Mouse (Mus musculus): ENCODE measurements around the gene Gm10192. TPM values are rescaled to one million over a fixed set of nuclear protein-coding genes. Genes with fewer than 3 reads are reported as not detected.
"Not testable (repeated sequence)": the region's sequence is repeated elsewhere in the genome, so short reads cannot be mapped to it uniquely, and the experiment has no call there.

The Gm10192 gene
- polyA plus RNA-seq (2015; fragmentation: Nextera tagmentation; extraction: Ambion mirVana) = not detected in 2 replicates

DNA sequence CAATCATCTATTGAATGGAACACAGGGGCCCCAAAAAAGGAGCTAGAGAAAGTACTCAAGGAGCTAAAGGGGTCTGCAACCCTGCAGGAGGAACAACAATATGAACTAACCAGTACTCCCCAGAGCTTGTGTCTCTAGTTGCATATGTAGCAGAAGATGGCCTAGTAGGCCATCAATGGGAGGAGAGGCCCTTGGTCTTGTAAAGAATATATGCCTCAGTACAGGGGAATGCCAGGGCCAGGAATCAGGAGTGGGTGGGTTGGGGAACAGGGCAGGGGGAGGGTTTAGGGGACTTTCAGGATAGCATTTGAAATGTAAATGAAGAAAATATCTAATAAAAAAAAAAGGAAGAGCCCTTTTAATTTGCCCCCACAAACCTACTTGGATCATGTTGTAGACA, at the start of gene Gm10192:
Gene Gm10192, minus strand, starts transcription at position 101 of the 400 bp plus-strand sequence.
- not testable (repeated sequence) for H3K9me3 ChIP-seq (ENCODE audit: control insufficient read depth); H3K4me1 ChIP-seq (replicated peaks; ENCODE audit: control insufficient read depth, insufficient read depth, low read length); H3K27ac ChIP-seq (ENCODE audit: low read depth, low read length); H3K36me3 ChIP-seq (ENCODE audit: control insufficient read depth, insufficient read depth); ATAC-seq; H3K4me3 ChIP-seq (ENCODE audit: low read depth, low read length); H3K27me3 ChIP-seq (replicated peaks; ENCODE audit: control insufficient read depth, insufficient read depth, low read length); H3K9ac ChIP-seq (ENCODE audit: low read depth, low read length); H3K4me2 ChIP-seq (replicated peaks; ENCODE audit: low read depth)

GRCm38 (mm10) chr4:97230411-97231104, 47.6 kb upstream of the Gm10192 start:
- ATAC-seq = no peak
- Histone ChIP-seq H3K27ac (ENCODE audit: low read depth, low read length) (no peak overlapping the region), H3K9me3 (ENCODE audit: control insufficient read depth) (no peaks in the 10 kb centered on the region), H3K4me3 (ENCODE audit: low read depth, low read length) (no peak overlapping the region), H3K4me2 (replicated peaks; ENCODE audit: low read depth) (no peak overlapping the region), H3K4me1 (replicated peaks; ENCODE audit: control insufficient read depth, insufficient read depth, low read length) (no peaks in the 10 kb centered on the region), H3K9ac (ENCODE audit: low read depth, low read length) (no peak overlapping the region), H3K27me3 (replicated peaks; ENCODE audit: control insufficient read depth, insufficient read depth, low read length) (no peaks in the 10 kb centered on the region), H3K36me3 (ENCODE audit: control insufficient read depth, insufficient read depth) (no peaks in the 10 kb centered on the region)
- TF ChIP-seq CTCF (IDR thresholded peaks at IDR 0.05; ENCODE audit: low read depth) = no peak
- 40% methylated on average over 5 of the region's 5 CpGs for WGBS

DNA sequence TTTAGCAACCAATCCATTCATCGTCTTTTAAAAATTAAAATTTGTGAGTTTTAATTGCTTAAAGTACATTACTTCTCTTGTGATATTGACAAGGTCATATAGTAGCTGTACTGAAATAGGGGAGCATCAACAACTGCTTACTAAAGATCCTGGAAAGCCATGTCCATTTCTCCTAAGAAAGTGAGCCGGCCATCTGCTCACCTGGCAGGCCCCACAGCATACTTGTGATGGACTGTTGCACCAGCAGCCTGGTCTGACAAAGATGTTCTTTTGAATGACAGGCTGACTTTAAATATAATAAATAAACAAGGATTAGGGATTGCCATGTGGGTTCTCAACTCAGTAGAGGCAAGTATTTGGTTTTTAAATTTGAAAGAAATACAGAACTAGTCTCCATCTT, 36.7 kb upstream of the Gm10192 start:
- no peaks in the 10 kb centered on the region for H3K36me3 ChIP-seq (ENCODE audit: control insufficient read depth, insufficient read depth)
- H3K4me1 ChIP-seq (replicated peaks; ENCODE audit: control insufficient read depth, insufficient read depth, low read length) = no peaks in the 10 kb centered on the region
- no peak for TF ChIP-seq CTCF (IDR thresholded peaks at IDR 0.05; ENCODE audit: low read depth)
- no peaks in the 10 kb centered on the region for H3K9me3 ChIP-seq (ENCODE audit: control insufficient read depth)
- no peak overlapping the region for H3K9ac ChIP-seq (ENCODE audit: low read depth, low read length)
- H3K27ac ChIP-seq (ENCODE audit: low read depth, low read length) = no peak overlapping the region
- no peak for ATAC-seq
- H3K27me3 ChIP-seq (replicated peaks; ENCODE audit: control insufficient read depth, insufficient read depth, low read length) = no peaks in the 10 kb centered on the region
- 97% methylated on average over 2 of the region's 2 CpGs for WGBS
- no peak overlapping the region for H3K4me3 ChIP-seq (ENCODE audit: low read depth, low read length)
- no peak overlapping the region for H3K4me2 ChIP-seq (replicated peaks; ENCODE audit: low read depth)

- Histone ChIP-seq H3K4me2 (replicated peaks; ENCODE audit: low read depth) (no peak overlapping the region), H3K9ac (ENCODE audit: low read depth, low read length) (no peak overlapping the region), H3K36me3 (ENCODE audit: control insufficient read depth, insufficient read depth) (no peaks in the 10 kb centered on the region), H3K27me3 (replicated peaks; ENCODE audit: control insufficient read depth, insufficient read depth, low read length) (no peaks in the 10 kb centered on the region), H3K9me3 (ENCODE audit: control insufficient read depth) (no peaks in the 10 kb centered on the region), H3K4me1 (replicated peaks; ENCODE audit: control insufficient read depth, insufficient read depth, low read length) (no peaks in the 10 kb centered on the region), H3K27ac (ENCODE audit: low read depth, low read length) (no peak overlapping the region), H3K4me3 (ENCODE audit: low read depth, low read length) (no peak overlapping the region)
- WGBS = 68% methylated on average over 1 of the region's 1 CpGs
- no peak for TF ChIP-seq CTCF (IDR thresholded peaks at IDR 0.05; ENCODE audit: low read depth)
- no peak for ATAC-seq
These were observed 34.9 kb upstream of the Gm10192 start for GRCm38 (mm10) chr4:97217906-97218305.

DNA sequence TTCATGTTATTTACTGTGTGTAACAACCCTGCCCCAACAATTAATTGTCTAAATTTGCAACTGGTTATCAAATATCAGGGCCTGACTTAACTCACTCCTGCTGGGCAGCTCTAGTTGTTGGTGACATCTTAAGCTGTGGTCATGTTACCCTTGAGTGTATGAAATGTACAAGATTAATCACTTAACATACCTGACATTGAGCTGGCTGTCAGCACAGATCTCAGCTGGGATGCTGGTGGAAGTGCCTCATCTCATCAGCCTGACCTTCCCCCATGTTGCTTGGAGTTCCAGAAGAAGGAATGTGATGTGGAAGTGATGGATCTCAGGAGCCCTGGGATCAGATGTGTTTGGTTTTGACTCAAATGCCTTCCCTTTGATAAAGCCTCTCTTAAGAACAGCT, 29.5 kb upstream of the Gm10192 start:
- no peak for ATAC-seq
- Histone ChIP-seq H3K27me3 (replicated peaks; ENCODE audit: control insufficient read depth, insufficient read depth, low read length) (no peaks in the 10 kb centered on the region), H3K4me1 (replicated peaks; ENCODE audit: control insufficient read depth, insufficient read depth, low read length) (no peaks in the 10 kb centered on the region), H3K36me3 (ENCODE audit: control insufficient read depth, insufficient read depth) (no peaks in the 10 kb centered on the region), H3K4me2 (replicated peaks; ENCODE audit: low read depth) (no peak overlapping the region), H3K4me3 (ENCODE audit: low read depth, low read length) (no peak overlapping the region), H3K9me3 (ENCODE audit: control insufficient read depth) (no peaks in the 10 kb centered on the region), H3K27ac (ENCODE audit: low read depth, low read length) (no peak overlapping the region), H3K9ac (ENCODE audit: low read depth, low read length) (no peak overlapping the region)
- no peak for TF ChIP-seq CTCF (IDR thresholded peaks at IDR 0.05; ENCODE audit: low read depth)

DNA sequence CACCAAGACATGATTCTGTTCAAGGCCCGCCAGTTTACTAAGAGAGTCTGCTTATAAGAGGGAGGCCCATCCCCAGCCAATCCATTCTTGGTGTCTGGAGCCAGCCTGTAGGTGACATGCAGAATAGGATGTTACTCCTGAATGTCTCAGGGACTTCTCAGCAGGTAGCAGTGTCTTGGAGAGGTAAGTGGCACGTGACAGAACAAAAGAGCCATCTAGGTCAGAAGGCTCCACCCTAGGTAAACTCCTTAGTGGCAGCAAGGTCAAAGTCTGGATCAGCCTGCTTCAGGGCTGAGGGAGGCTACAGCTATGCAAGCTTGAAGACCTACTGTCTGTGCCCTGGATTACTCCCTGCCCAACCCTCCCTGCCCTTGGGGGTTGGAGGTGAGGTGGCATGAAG, 20.0 kb upstream of the Gm10192 start:
- H3K9ac ChIP-seq (ENCODE audit: low read depth, low read length); H3K27ac ChIP-seq (ENCODE audit: low read depth, low read length); H3K4me2 ChIP-seq (replicated peaks; ENCODE audit: low read depth); ATAC-seq; H3K9me3 ChIP-seq (ENCODE audit: control insufficient read depth); H3K27me3 ChIP-seq (replicated peaks; ENCODE audit: control insufficient read depth, insufficient read depth, low read length); H3K36me3 ChIP-seq (ENCODE audit: control insufficient read depth, insufficient read depth); H3K4me1 ChIP-seq (replicated peaks; ENCODE audit: control insufficient read depth, insufficient read depth, low read length); H3K4me3 ChIP-seq (ENCODE audit: low read depth, low read length): not testable (repeated sequence)
- 51% methylated on average over 2 of the region's 2 CpGs for WGBS

DNA sequence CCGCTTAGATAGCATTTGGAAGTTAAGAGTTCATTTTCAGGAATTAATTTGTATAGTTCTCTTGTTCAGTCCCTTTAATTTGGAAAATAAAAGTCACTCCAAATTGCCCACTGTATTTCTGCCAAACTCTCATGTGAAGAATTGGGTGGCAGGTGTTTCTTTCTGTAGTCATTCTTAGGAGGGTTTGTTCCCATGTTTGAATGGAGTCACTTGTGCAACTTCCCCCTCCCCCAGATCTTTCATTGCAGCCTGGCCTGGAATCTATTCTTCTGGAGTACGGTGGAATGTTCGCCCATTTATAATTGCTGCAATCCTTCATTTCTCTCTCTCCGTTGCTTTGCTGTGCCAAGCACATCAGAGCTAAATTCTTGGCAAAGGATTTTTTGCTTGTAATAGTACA, 10.2 kb upstream of the Gm10192 start:
- no peaks in the 10 kb centered on the region for H3K4me1 ChIP-seq (replicated peaks; ENCODE audit: control insufficient read depth, insufficient read depth, low read length)
- H3K4me2 ChIP-seq (replicated peaks; ENCODE audit: low read depth) = no peak overlapping the region
- no peaks in the 10 kb centered on the region for H3K9me3 ChIP-seq (ENCODE audit: control insufficient read depth)
- 63% methylated on average over 4 of the region's 4 CpGs for WGBS
- no peak overlapping the region for H3K9ac ChIP-seq (ENCODE audit: low read depth, low read length)
- TF ChIP-seq CTCF (IDR thresholded peaks at IDR 0.05; ENCODE audit: low read depth) = no peak
- no peak for ATAC-seq
- no peak overlapping the region for H3K4me3 ChIP-seq (ENCODE audit: low read depth, low read length)
- H3K27me3 ChIP-seq (replicated peaks; ENCODE audit: control insufficient read depth, insufficient read depth, low read length) = no peaks in the 10 kb centered on the region
- H3K36me3 ChIP-seq (ENCODE audit: control insufficient read depth, insufficient read depth) = no peaks in the 10 kb centered on the region
- H3K27ac ChIP-seq (ENCODE audit: low read depth, low read length) = no peak overlapping the region
